Mouse (Mus musculus) adrenal gland, postnatal 10 days (tissue): ENCODE results near the gene Mtmr3. TPM values are rescaled to one million over a fixed set of nuclear protein-coding genes. Genes with fewer than 3 reads are reported as not detected.
"Not testable (repeated sequence)": the region's sequence is repeated elsewhere in the genome, so short reads cannot be mapped to it uniquely, and the experiment has no call there.

Experiments used
- DNase-seq: peaks from one replicate; pipeline ENCODE4 v3.0.0; 2021; ENCODE audit warnings: mixed read lengths
- total RNA-seq, 2 experiments: library from RNA; stranded (reverse); gene quantifications; 2 replicates each; pipeline ENCODE4 v1.2.3; 2021

The Mtmr3 gene
- total RNA-seq, 2 experiments from 2014 or later = 46.9 to 56.3 TPM

- no peak for DNase-seq
These were observed 7.2 kb upstream of the Mtmr3 start for GRCm38 (mm10) chr11:4601890-4602289.

GRCm38 (mm10) chr11:4599916-4600315 is 5.3 kb upstream of the Mtmr3 start:
- DNase-seq = no peak

GRCm38 (mm10) chr11:4598411-4598810 is 3.7 kb upstream of the Mtmr3 start:
- DNase-seq = no peak

- DNase-seq = peak; percentile 66
These were observed 635 bp downstream of the Mtmr3 start for GRCm38 (mm10) chr11:4593849-4594607.

GRCm38 (mm10) chr11:4593491-4593848 is 1.2 kb downstream of the Mtmr3 start:
- DNase-seq = no peak

- DNase-seq = no peak
These were observed 2.9 kb downstream of the Mtmr3 start for GRCm38 (mm10) chr11:4591811-4592210.

- peak; percentile 87 for DNase-seq
These were observed 16.0 kb downstream of the Mtmr3 start for GRCm38 (mm10) chr11:4578682-4579081.

GRCm38 (mm10) chr11:4577079-4577478 is 17.6 kb downstream of the Mtmr3 start:
- DNase-seq = no peak

- not testable (repeated sequence) for DNase-seq
These were observed 18.5 kb downstream of the Mtmr3 start for GRCm38 (mm10) chr11:4576090-4576732.

GRCm38 (mm10) chr11:4571491-4571901 is 23.2 kb downstream of the Mtmr3 start:
- no peak for DNase-seq

GRCm38 (mm10) chr11:4566333-4566732 is 28.3 kb downstream of the Mtmr3 start:
- DNase-seq = no peak

- no peak for DNase-seq
These were observed 29.1 kb downstream of the Mtmr3 start for GRCm38 (mm10) chr11:4565545-4565944.

- DNase-seq = no peak
These were observed 41.2 kb downstream of the Mtmr3 start for GRCm38 (mm10) chr11:4553274-4554063.

GRCm38 (mm10) chr11:4547569-4547968 is 47.1 kb downstream of the Mtmr3 start:
- DNase-seq = no peak

- DNase-seq = no peak
These were observed 48.7 kb downstream of the Mtmr3 start for GRCm38 (mm10) chr11:4545976-4546375.

- DNase-seq = no peak
These were observed 49.3 kb downstream of the Mtmr3 start for GRCm38 (mm10) chr11:4545401-4545800.

GRCm38 (mm10) chr11:4544627-4544921 is 50.1 kb downstream of the Mtmr3 start:
- not testable (repeated sequence) for DNase-seq

GRCm38 (mm10) chr11:4543746-4544626 is 50.7 kb downstream of the Mtmr3 start:
- no peak for DNase-seq

GRCm38 (mm10) chr11:4543040-4543551 is 51.6 kb downstream of the Mtmr3 start:
- no peak for DNase-seq

- no peak for DNase-seq
These were observed 58.0 kb downstream of the Mtmr3 start for GRCm38 (mm10) chr11:4536645-4537044.

- no peak for DNase-seq
These were observed 67.5 kb downstream of the Mtmr3 start for GRCm38 (mm10) chr11:4527132-4527531.

GRCm38 (mm10) chr11:4522142-4522664 is 72.5 kb downstream of the Mtmr3 start:
- no peak for DNase-seq
